Mouse (Mus musculus): ENCODE results near the gene Kirrel. TPM values are rescaled to one million over a fixed set of nuclear protein-coding genes. Genes with fewer than 3 reads are reported as not detected.

Gene Kirrel
- total and polyA plus RNA-seq, 3 experiments: not detected

- H3K4me3 ChIP-seq (replicated peaks in 1 of 3; ENCODE audit: low read depth in 2 of 3, low read length in 2 of 3, poor library complexity in 1 of 3): no peak overlapping the region
- TF ChIP-seq GABPA (IDR thresholded peaks at IDR 0.05; ENCODE audit: insufficient replicate concordance, low read depth, low read length): no peak
- no peaks in the 10 kb centered on the region for H3K27me3 ChIP-seq (replicated peaks)
- dilution Hi-C loops (cut with MboI; ENCODE audit: extremely low pct_ligation_motif_present, extremely low pct_unique_long_range_greater_than_20kb, low sequenced_read_pairs) (no loop called here), in situ Hi-C loops (cut with MboI; ENCODE audit: low pct_ligation_motif_present, low pct_unique_long_range_greater_than_20kb, low sequenced_read_pairs) (no loop called here)
- H3K36me3 ChIP-seq (replicated peaks in 1 of 2; ENCODE audit: control insufficient read depth in 1 of 2, insufficient read depth in 1 of 2, low read length in 1 of 2): no peaks in the 10 kb centered on the region
- H3K9ac ChIP-seq (ENCODE audit: insufficient read depth, low read depth): no peak overlapping the region
- H3K4me1 ChIP-seq (ENCODE audit: control insufficient read depth in 1 of 2, insufficient read depth in 2 of 2): peaks cover 0 to 31% of the 10 kb centered on the region in 2 experiments; a peak in 2 of 4 replicates
- no peaks in the 10 kb centered on the region for H3K79me2 ChIP-seq (replicated peaks; ENCODE audit: control insufficient read depth, extremely low read depth, insufficient read depth, poor library complexity, severe bottlenecking)
- H3K9me3 ChIP-seq (replicated peaks; ENCODE audit: low read length): peaks cover 13% of the 10 kb centered on the region
- DNase-seq (ENCODE audit: extremely low read depth): no peak
- H3K27ac ChIP-seq (ENCODE audit: insufficient read depth, low read depth): no peak overlapping the region
- H3K4me2 ChIP-seq (ENCODE audit: insufficient read depth, low read depth, poor library complexity, severe bottlenecking): no peak overlapping the region
Observed at GRCm38 (mm10) chr3:87193756-87194155, 19.2 kb upstream of the Kirrel start.

- Histone ChIP-seq H3K27ac (ENCODE audit: insufficient read depth, low read depth) (no peak overlapping the region), H3K4me1 (ENCODE audit: control insufficient read depth in 1 of 2, insufficient read depth in 2 of 2) (peaks cover 0 to 27% of the 10 kb centered on the region in 2 experiments; a peak in 2 of 4 replicates), H3K79me2 (replicated peaks; ENCODE audit: control insufficient read depth, extremely low read depth, insufficient read depth, poor library complexity, severe bottlenecking) (no peaks in the 10 kb centered on the region), H3K9ac (ENCODE audit: insufficient read depth, low read depth) (no peak overlapping the region), H3K27me3 (replicated peaks) (no peaks in the 10 kb centered on the region), H3K4me3 (replicated peaks in 1 of 3; ENCODE audit: low read depth in 2 of 3, low read length in 2 of 3, poor library complexity in 1 of 3) (no peak overlapping the region), H3K36me3 (replicated peaks in 1 of 2; ENCODE audit: control insufficient read depth in 1 of 2, insufficient read depth in 1 of 2, low read length in 1 of 2) (no peaks in the 10 kb centered on the region), H3K4me2 (ENCODE audit: insufficient read depth, low read depth, poor library complexity, severe bottlenecking) (no peak overlapping the region), H3K9me3 (replicated peaks; ENCODE audit: low read length) (peaks cover 13% of the 10 kb centered on the region)
- dilution Hi-C loops (cut with MboI; ENCODE audit: extremely low pct_ligation_motif_present, extremely low pct_unique_long_range_greater_than_20kb, low sequenced_read_pairs): no loop called here
- in situ Hi-C loops (cut with MboI; ENCODE audit: low pct_ligation_motif_present, low pct_unique_long_range_greater_than_20kb, low sequenced_read_pairs): no loop called here
- TF ChIP-seq ZC3H11A (IDR thresholded peaks at IDR 0.05; ENCODE audit: low read depth, low read length) (no peak), IRF4 (IDR thresholded peaks at IDR 0.05; ENCODE audit: low read depth, low read length) (no peak), JUN (IDR thresholded peaks at IDR 0.05; ENCODE audit: insufficient read depth, low read depth, low read length) (no peak), USF2 (conservative IDR thresholded peaks at IDR 0.05; ENCODE audit: low read depth, low read length) (no peak), SIN3A (IDR thresholded peaks at IDR 0.05; ENCODE audit: low read length) (no peak), ELF1 (IDR thresholded peaks at IDR 0.05; ENCODE audit: low read depth, low read length) (no peak), TCF12 (IDR thresholded peaks at IDR 0.05; ENCODE audit: low read depth, low read length) (no peak), MAFK (IDR thresholded peaks at IDR 0.05; ENCODE audit: insufficient replicate concordance, low read length) (no peak), CHD2 (IDR thresholded peaks at IDR 0.05; ENCODE audit: low read length) (no peak), JUND (conservative IDR thresholded peaks at IDR 0.05; ENCODE audit: low read depth, low read length) (no peak), EP300 (IDR thresholded peaks at IDR 0.05; ENCODE audit: low read length) (no peak), ZNF384 (IDR thresholded peaks at IDR 0.05; ENCODE audit: low read depth, low read length) (no peak), MEF2A (IDR thresholded peaks at IDR 0.05; ENCODE audit: borderline replicate concordance, low read depth, low read length) (no peak), GABPA (IDR thresholded peaks at IDR 0.05; ENCODE audit: insufficient replicate concordance, low read depth, low read length) (no peak), PAX5 (IDR thresholded peaks at IDR 0.05; ENCODE audit: low read length) (no peak), NRF1 (IDR thresholded peaks at IDR 0.05; ENCODE audit: low read depth, low read length) (no peak), MXI1 (IDR thresholded peaks at IDR 0.05; ENCODE audit: low read depth, low read length) (no peak), RCOR1 (conservative IDR thresholded peaks at IDR 0.05; ENCODE audit: low read depth, low read length) (no peak), MAZ (IDR thresholded peaks at IDR 0.05; ENCODE audit: low read depth, low read length) (no peak), UBTF (IDR thresholded peaks at IDR 0.05; ENCODE audit: low read depth, low read length) (no peak)
- DNase-seq (ENCODE audit: extremely low read depth): no peak
Observed at GRCm38 (mm10) chr3:87193352-87193751, 18.8 kb upstream of the Kirrel start.
